Mouse (Mus musculus) layer of hippocampus, postnatal 25 days (tissue): ENCODE measurements at regions not wholly inside any gene's neighbourhood (a gene's known extent, or its start where the extent isn't known, plus 50 kb on each side); places are given as distances from the start of the nearest gene placed in this dataset.

Source experiments
- DNase-seq, 2 experiments: peaks; one replicate each; pipeline ENCODE4 v3.0.0; 2022; ENCODE audit warnings: mixed read lengths in 2 of 2, low spot score in 1 of 2; ENCODE audit errors: extremely low spot score in 1 of 2

DNA sequence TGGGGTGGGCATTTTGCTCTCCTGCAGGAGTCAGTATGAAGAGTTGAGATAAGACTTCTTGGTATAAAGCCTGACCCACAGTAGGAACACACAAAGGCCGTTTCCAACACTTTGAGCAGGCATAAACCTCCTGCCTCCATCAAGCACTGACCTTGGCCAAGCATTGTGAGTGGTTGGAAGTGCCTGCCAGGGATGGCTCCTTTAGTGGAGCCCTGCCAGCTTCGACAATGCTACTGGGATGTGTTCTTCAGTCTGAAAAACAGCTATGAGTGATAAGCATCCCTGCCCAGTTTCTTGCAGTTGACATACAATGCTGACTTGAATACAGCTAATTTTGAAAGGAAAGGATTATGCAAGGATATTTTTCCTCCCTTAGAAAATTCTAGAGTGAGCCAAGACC is 644.6 kb upstream of the Vstm2b start:
- DNase-seq: no peak

DNA sequence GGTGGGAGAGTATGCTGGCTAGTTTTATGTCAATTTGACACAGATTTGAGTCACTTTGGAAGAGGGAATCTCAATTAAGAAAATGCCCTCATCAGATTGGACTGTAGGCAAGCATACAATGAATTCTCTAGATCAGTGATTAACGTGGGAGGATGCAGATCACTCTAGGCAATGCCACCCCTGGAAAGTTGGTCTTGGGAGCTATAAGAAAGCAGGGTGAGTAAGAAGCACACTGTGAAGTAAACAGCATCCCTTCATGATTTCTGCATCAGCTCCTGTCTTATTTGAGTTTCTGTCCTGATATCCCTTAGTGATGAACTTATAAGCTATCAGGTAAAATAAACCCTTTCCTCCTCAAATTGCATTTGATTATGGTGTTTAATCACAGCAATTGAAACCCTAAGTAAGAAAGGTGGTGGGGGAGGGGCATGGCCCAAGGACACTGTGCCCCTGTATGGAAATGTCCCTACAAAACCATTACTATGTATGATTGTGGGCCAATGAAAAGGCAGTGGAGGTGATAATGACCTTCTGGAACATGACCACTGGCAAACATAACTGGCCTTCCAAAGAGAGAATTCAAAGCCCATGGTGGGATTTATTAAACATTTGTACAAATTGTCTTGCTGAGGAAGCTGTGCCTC is 640.3 kb upstream of the Vstm2b start:
- no peak for DNase-seq

DNA sequence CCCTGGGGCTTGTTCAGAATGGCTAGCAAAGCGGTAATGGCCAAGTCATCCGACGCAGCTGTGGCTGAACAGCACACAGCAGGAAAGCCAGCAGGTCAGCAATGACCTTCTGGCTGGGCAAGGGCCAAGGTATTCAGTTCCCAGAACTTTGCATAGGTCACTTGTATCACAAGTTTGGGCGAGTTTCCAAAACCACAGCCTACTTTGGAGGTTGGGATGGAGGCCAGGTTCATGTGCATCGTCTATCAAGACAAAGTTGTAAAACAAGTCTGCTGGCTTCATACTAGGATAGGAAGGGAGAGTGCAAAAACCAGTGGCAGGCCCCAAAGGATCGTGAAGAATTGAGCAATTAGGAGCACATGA is 639.8 kb upstream of the Vstm2b start:
- no peak for DNase-seq

DNA sequence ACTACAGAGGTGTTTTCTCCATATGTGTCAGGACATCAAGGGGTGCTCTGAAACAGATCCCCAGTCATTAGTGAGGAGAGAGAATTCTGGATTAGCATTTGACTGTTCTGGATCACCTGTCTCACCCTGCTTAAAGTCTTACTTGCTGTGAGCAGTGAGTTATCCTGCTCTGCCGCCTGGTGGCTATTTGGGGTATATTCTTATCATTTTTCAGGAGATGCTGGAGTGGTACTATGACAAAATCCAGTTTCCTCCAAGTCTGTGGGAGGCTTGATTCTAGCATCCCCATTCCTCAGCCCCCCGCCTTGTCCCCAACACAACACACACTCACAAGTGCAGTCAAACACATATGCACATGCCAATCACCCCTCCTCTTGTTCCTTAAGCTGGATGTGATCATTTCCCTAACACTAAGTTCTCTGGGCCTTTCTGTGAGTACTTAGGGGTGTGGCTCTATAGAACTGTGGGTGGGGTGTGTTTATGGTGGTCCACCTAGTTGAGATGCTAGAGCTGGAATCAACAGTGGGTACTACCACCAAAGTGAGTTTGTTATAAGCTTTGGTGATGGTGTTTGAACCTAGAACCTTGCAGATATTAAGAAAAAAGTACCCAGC is 624.6 kb upstream of the Vstm2b start:
- DNase-seq: peak; percentile 59 to 70

DNA sequence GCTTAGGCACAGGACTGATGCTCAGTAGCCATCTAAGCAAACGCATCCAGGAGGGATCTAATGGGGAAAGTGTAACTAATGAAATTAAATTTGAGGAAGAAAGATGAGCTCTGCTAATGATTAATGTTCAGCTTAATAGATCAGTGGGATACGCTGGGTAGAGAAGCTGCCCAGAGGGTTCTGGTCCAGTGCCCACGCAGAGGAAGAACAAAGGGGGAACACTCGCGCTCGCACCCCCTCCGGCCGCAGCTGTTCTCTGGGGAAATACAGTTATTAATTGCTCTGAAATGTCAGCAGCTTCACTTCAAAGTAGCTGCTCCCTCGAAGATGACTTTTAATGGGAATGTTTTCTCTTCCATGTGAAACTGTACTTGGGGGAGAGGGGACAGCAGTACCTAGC is 623.0 kb upstream of the Vstm2b start:
- no peak for DNase-seq

DNA sequence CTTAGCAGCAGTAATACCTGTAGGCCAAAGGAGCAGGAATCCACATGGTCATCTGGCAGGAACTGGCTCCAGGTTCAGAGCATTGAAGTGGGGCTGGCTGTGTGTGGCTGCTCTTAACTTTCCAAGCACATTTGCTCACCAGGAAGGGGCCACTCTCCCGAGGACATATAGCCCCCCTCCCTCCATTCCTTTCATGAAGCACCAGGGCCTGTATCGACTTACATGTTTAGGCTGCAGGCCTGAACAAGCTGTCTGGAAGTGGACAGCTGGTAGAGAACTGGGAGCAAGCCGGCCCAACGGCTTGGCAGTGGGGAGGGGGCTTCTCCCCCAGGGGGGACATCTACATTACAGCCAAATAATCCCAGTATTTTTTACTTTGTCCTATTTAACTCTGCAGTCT is 622.5 kb upstream of the Vstm2b start:
- DNase-seq: no peak

DNA sequence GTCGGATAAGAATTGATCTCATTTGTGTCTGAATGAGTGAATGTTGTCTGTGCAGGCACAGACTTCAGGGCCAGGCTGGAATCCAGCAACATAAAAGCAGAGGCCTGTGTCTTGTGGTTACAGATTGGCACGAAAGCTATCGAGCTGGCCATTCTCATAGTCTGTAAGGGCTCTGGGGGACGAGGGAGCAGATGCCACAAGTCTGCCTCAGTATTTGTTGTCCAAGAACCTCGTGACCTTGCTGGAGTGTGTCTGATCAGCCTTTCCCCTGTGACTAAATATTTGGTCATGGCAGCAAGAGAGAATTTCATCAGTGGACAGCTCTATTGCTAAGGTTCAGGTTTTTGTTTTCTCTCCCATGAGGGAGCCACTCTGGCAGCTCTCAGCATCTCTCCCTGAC is 622.0 kb upstream of the Vstm2b start:
- no peak for DNase-seq

DNA sequence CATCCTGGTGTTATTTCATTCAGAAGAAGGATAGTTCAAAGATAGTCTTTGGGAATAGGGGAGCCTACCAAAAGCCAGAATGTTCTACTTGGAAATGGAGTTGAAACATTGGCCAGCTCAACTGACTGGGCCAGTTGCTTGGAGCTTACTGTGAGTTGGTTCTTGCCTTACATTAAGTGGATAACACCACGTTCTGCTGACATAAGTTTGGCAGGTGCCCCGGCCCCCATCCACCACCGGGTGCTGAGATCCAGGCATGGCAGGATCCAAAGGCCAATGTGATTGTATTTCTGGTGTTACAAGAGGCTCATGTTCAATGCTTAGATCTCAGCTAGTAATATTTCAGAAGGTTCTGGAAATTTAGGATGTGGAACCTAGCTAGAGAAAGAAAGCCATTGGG is 608.0 kb upstream of the Vstm2b start:
- no peak for DNase-seq

DNA sequence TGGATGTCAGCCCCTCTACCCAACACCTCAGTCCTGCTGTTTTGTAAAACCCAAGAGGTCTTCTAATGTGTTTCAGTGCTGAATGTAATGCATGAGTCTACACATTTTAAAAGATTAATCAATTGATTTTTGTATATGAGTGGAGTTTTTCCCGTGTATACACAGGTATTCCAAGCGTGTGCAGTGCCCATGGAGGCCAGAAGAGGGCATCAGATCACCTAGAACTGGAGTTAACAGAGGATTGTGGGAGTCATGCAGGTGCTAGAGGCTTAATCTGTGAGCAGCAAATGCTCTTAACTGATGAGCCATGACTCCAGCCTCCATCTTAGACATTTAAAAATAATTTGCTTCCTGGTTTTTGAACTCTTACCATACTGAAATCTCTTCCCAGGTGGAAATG is 587.6 kb upstream of the Vstm2b start:
- DNase-seq: peak in 1 of 2 experiments; percentile 34

DNA sequence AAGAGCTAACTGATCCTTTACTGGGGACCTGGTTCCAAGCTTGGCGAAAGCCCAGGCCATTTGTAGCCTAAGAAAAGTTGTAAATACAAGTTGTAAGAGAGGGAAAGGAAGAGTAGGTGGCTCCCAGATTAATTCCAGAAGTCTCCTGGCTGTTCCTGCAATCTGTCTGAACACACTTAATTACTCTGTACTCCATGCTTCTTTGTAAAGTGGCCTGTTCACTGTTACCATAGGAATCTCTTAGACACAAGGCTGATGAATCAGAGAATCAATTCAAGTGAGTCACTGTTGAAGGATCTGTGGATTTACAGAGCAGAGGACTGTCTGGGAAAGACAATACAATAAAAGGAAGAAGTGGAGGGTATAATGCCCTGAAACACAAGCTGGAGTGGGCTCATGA is 577.0 kb upstream of the Vstm2b start:
- no peak for DNase-seq

DNA sequence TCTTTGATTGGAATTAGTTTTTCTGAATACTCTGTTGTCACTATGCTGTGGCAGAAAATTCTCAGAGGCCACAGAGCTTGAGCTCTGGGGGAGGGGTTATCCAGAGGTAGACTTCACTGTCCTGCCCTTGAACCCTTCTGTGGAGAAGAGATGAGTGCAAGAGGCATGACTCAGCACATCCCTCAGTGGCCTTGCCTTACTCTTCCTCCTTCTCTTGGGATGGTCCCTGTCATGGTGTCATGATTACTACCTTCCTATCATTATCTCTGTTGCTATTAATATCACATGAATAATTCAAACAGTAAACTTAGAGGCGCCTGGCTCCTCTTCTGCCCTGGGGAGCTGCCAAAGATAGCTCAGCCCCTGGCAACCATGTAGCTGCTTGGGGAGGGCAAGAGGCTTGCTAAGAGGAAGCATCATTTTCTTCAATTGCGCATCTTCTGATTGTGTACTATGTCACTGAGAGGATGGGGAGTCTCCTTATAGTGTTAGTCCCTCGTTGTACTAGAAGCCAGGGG is 572.9 kb upstream of the Vstm2b start:
- no peak for DNase-seq

DNA sequence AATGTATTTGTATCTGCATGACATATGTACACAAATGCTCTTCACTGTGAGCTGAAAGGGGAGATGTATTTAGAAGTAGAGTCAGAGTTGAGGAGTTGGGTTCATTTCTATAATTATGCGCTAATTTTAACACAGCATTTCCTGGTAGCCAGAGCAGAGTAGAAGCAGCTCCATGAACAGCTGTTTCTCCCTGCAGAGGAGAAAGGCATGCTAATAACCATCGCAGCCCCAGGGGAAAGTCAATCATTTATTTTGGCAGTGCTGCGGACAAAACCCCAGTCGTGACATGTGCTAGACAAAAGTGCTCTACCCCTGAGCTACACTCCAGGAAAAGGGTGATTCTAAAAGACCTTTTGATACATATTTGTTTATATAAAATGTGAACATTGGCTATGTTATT is 565.7 kb upstream of the Vstm2b start:
- no peak for DNase-seq

DNA sequence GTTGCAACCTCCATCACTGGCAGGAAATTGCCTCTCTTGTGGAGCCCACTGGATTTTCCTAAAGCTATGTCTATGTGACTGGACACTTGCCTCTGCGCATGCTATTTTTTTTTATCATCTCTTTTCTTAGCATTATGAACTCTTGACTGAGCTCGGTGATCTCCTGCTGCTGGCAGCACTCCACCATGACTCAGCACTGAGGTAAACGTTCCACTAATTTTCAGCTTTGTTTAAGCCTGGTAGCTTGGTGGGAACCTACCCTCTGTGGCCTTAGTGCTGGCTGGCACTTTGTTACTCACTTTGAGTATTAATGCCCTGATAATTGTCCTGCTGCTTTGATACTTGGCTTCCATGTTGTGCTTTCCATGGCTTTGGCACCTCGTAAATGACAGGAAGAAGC is 545.8 kb upstream of the Vstm2b start:
- no peak for DNase-seq

DNA sequence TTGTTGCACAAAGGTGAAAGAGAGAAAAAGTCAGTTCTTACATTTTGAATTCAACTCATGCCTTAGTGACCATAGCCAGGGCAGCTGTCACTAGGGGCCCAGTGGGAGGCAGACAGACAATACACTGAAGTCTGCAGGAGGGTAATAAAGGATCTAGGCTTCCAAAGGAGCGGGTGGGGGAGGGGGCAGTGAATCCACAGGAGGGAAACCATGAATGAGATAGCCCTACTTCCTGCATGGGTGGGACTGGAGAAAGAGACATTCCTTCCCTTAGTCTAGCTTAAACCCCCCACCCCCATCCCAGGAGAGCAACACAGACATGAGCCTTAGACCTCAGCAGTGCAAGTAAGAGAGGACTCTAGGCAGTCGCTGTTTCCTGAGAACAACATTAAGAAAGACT is 535.4 kb upstream of the Vstm2b start:
- DNase-seq: no peak

DNA sequence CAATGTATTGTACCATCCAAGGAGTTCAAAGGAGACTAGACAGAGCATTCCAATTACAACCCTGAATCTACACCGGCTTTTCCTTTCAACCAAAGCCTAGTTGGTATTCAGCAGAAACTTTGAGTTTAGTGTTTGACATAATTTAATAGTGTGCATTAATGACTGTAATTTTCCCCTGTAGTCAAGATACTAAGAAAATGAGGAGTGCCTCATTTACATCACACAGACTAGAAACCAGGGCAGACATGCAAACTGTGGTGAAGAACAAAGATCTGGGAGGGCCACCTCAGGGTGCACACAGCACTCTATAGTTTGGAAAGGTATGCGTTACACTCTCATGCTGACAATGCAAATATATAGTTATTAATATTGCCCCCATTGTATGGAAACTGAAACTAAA is 525.4 kb upstream of the Vstm2b start:
- DNase-seq: no peak

DNA sequence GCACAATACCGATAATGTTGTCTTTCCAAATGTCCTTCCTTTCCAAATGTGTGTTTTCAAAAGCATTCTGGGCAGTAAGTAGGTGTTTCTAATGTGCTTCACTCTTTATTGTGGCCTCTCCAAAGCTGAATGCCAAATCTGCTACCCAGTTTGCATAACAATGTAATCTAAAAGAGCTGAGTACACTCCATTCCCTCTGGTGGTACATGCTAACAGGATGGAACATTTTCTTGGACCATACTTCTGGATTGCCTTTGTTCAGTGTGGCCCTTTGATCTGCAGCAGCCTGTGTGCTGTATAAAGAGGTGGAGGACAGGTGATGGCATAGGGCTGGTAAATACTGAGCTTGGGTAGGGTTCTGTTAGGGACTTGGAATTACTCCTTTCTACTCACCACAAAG is 520.3 kb upstream of the Vstm2b start:
- DNase-seq: no peak

DNA sequence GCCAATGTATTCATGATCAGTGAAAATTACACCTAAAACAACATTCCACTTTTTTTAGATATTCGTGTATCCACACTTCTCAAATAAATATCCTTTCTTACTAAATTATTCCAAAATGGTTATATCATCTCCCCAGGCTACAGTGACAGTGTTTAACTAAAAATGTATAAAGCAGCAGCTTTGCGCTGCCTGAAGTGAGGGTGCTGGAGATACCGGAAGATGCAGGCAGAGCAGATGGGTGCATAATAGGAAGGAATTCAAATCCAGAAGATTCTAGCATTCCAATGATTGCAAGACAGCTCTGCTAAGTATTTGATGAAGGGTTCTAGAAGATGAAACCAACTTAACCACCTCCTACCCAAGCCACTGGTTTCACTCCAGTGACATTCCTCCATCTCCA is 516.9 kb upstream of the Vstm2b start:
- no peak for DNase-seq

DNA sequence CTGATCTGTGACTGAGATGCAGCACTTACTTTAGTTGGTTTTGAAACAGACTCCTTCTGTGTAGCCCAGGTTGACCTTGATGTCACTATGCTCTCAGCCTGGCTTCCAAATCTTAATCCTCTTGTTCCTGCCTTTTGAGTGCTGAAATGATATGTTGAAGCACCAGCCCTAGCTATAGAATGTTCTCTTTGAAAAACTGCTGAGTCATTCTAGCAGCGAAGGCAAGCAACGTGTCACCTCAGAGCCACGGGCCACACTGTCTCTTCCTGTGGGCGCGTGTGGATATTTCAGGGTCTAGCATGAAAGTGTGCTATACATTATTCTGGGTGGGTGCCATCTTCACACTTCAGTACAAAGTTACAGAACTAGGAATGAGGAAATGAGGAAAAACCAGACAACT is 510.0 kb upstream of the Vstm2b start:
- no peak for DNase-seq

DNA sequence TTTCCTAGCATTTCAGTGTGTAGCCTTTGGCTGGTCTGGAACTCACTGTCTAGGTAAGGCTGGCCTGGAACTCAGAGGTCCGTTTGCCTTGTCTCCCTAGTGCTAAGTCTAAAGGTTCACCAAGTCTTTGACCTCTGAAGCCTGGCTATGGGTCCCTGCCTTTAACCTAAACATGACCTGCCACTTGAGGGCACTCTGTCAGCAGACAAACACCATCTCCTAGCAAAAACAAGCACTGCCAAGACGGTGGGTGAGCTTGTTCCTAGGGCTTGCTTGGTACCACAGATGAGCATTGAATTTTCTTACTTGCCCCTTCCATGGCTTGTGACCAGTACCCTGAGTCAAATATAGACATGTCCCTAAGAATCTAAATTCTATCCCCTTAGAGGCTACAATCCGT is 508.3 kb upstream of the Vstm2b start:
- DNase-seq: no peak

DNA sequence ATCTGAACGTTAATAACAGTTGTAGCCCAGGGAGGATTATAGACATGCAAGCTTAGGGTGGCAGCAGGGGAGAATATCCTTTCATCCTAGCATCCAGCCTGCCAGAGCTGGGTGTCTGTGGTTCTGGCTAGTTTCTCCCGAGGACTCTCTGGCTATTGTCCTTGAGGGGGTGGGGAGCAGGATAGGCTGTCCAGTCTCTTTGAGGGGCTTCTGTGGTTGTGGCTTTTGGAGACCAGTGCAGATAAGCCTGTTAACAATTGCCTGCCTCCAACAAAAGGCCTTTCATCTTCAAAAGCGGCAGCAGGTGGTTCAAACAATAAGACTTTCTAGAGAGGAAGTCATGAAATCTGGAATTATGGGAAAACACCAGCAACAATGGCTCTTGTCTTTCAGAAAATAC is 507.2 kb upstream of the Vstm2b start:
- no peak for DNase-seq

DNA sequence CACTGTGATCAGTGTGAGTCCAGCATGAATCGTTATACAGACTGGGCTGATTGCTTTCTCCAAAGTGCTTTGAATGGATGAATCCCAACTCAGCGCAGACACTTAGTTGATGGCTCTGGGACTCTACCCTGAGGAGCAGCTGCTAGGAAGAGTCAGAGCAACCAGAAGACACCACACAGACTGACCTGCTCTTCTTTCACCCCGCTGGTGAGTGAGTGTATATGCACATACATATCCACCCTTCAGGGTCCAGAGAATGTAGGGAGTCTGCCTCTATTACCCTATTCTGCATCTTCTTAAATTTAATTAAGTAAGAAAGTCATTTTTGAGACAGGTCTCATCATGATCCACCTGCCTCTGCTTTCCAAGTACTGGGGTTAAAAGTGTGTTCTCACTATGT is 506.5 kb upstream of the Vstm2b start:
- DNase-seq: no peak

DNA sequence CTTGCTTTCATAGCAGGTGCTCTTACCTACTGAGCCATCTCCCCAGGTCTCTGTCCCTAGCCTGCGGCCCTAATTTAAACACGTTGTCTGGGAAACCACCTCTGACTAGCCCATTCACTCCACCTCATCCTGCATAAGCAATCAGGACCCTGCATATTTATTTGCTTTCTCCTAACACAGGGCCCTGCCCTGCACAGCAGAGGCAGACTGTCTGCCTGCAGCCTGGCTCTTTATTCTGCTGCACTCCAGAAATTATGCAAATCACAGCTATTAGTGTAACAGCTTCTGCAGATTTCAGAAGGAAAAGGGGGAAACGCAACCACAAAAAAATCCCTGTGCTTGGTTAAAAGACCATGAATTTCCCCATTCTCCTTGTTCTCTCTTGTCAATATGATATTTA is 505.9 kb upstream of the Vstm2b start:
- no peak for DNase-seq

DNA sequence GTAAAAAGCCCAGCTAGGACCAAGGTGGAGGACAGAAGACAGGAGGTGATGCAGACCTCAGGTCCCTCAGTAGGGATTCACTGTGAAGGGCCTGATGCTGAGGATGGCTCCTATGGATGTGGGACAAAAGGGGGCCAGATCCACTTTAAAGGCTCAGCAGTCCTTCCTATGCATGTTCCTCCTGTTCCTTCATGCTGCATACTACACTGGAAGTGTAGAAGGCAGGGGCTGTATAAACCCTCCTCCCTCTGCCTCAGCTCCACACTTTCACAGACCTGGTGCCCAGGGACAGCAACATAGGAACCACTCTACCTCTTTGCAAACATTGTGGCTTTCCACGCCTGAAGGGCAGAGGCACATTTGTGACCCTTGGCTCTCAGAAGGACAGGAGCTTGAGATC is 505.4 kb upstream of the Vstm2b start:
- no peak for DNase-seq
